Mouse (Mus musculus) bone marrow macrophage, adult 2 months (primary cell): ENCODE measurements around the gene Ing3. TPM values are rescaled to one million over a fixed set of nuclear protein-coding genes. Genes with fewer than 3 reads are reported as not detected.

Source experiments
- H3K27ac ChIP-seq: 2 replicates; pipeline ENCODE4 v1.5.1; 2012; ENCODE audit warnings: low read depth, low read length; ENCODE audit not compliant: insufficient read depth
- H3K4me1 ChIP-seq: 2 replicates; pipeline ENCODE4 v1.6.1; 2012; ENCODE audit warnings: low read length; ENCODE audit not compliant: control insufficient read depth, insufficient read depth
- H3K4me3 ChIP-seq: 2 replicates; pipeline ENCODE4 v1.5.1; 2012; ENCODE audit warnings: mild to moderate bottlenecking, low read length, moderate library complexity; ENCODE audit not compliant: insufficient read depth
- CTCF ChIP-seq: IDR thresholded peaks from 2 replicates; pipeline ENCODE4 v1.5.1; 2012; ENCODE audit warnings: low read depth, mild to moderate bottlenecking, low read length, moderate library complexity
- POLR2A ChIP-seq: IDR thresholded peaks from 2 replicates; pipeline ENCODE4 v1.6.1; 2012; ENCODE audit warnings: mild to moderate bottlenecking, low read depth, low read length, borderline replicate concordance
- polyA plus RNA-seq: library from polyadenylated mRNA; stranded (reverse); fragments of >200 nt; gene quantifications from 2 replicates; pipeline ENCODE4 v1.2.4, GENCODE M21; 2012; ENCODE audit not compliant: missing spikeins, insufficient read depth, insufficient read length

The Ing3 gene
- polyA plus RNA-seq, 1 experiment = 22.8 TPM

- Histone ChIP-seq H3K4me3 (no peak overlapping the region), H3K4me1 (0 out of 2 replicates have a peak, but pooled peaks cover 2% of the 10 kb centered on the region), H3K27ac (no peak overlapping the region)
- TF ChIP-seq POLR2A (no peak), CTCF (no peak)
Observed at GRCm38 (mm10) chr6:22017631-22018030, 68.3 kb downstream of the Ing3 start.

DNA sequence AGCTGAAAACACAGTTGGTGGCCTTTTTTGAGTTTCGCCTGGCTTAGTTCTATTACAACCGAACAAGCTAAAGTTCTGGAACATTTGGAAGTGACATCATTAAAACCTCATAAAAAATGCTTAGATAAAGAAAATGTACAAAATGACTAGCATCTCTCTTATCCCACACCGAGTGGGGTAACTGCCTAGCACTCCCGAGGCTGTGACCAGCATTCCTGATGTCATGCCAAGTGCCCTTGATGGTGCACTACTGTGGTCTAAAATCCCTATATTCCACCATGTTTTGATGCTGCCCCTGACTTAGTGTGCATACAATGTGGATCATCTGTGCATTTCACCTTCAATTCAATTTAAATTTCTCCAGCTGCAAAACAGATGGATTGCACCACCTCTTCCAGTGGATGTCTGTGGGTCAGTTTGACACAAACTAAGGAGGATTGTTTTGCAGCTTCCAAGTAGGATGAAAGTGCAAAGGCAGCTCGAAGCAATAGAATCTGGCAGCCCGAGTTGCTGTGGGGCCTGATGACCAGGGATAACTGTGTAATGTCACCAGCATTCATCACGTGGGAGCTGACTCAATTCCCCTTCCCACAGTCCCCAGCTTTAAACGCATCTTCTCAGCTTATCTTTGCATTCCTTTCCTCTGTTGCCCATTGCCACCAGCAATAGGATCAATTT lies 69.5 kb downstream of the Ing3 start:
- TF ChIP-seq CTCF (no peak), POLR2A (no peak)
- no peak overlapping the region for H3K4me3 ChIP-seq
- H3K27ac ChIP-seq = no peak overlapping the region
- 0 out of 2 replicates have a peak, but pooled peaks cover 2% of the 10 kb centered on the region for H3K4me1 ChIP-seq

GRCm38 (mm10) chr6:22019637-22020036 lies 70.3 kb downstream of the Ing3 start:
- H3K27ac ChIP-seq = no peak overlapping the region
- TF ChIP-seq POLR2A (no peak), CTCF (no peak)
- 0 out of 2 replicates have a peak, but pooled peaks cover 2% of the 10 kb centered on the region for H3K4me1 ChIP-seq
- H3K4me3 ChIP-seq = no peak overlapping the region

GRCm38 (mm10) chr6:22020696-22021095 lies 71.3 kb downstream of the Ing3 start:
- no peak for TF ChIP-seq CTCF
- TF ChIP-seq POLR2A = no peak
- 0 out of 2 replicates have a peak, but pooled peaks cover 2% of the 10 kb centered on the region for H3K4me1 ChIP-seq
- H3K4me3 ChIP-seq = no peak overlapping the region
- H3K27ac ChIP-seq = no peak overlapping the region

DNA sequence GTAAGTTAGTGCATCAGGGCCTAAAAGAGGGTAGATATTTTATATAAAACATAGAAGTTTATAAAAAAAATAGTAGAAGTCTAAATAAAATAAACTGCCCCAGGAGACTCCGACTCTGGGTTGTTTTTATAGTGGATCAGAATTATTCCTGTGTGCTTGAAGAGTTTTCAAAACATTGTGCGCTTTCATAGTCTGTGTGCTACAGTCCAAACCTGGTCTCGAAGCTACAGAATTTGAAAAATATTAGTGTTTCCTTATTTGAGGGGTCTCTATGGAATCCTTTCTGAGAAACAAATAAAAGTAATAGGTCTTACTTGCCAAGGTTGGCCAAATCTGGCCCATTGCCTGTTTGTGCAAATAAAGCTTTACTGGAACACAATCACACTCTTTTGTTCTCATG lies 71.9 kb downstream of the Ing3 start:
- H3K27ac ChIP-seq = no peak overlapping the region
- H3K4me1 ChIP-seq = 0 out of 2 replicates have a peak, but pooled peaks cover 2% of the 10 kb centered on the region
- no peak overlapping the region for H3K4me3 ChIP-seq
- no peak for TF ChIP-seq POLR2A
- no peak for TF ChIP-seq CTCF

- 0 out of 2 replicates have a peak, but pooled peaks cover 2% of the 10 kb centered on the region for H3K4me1 ChIP-seq
- no peak overlapping the region for H3K4me3 ChIP-seq
- no peak overlapping the region for H3K27ac ChIP-seq
- TF ChIP-seq POLR2A (no peak), CTCF (no peak)
Observed at GRCm38 (mm10) chr6:22024168-22024567, 74.8 kb downstream of the Ing3 start.

Other genes starting within 250 kb of the Ing3 start
- gene Tspan12, start 97.1 kb upstream of the Ing3 start, polyA plus RNA-seq = not detected in 2 replicates
- 0.71 and 0.79 TPM in 2 replicates for gene Cped1, start 36.3 kb downstream of the Ing3 start, polyA plus RNA-seq